Mouse (Mus musculus) ES-Bruce4 (cell line): ENCODE results near the gene Dbn1.

Experiments
- CTCF ChIP-seq: IDR thresholded peaks from one replicate; pipeline ENCODE4 v1.8.1; 2011; ENCODE audit warnings: low read depth, low read length
- EP300 ChIP-seq: IDR thresholded peaks from 2 replicates; pipeline ENCODE4 v1.6.1; 2011; ENCODE audit warnings: low read depth, low read length; ENCODE audit not compliant: insufficient read depth
- POLR2A ChIP-seq: IDR thresholded peaks from one replicate; pipeline ENCODE4 v1.8.1; 2011; ENCODE audit warnings: low read length; ENCODE audit not compliant: insufficient read depth

DNA sequence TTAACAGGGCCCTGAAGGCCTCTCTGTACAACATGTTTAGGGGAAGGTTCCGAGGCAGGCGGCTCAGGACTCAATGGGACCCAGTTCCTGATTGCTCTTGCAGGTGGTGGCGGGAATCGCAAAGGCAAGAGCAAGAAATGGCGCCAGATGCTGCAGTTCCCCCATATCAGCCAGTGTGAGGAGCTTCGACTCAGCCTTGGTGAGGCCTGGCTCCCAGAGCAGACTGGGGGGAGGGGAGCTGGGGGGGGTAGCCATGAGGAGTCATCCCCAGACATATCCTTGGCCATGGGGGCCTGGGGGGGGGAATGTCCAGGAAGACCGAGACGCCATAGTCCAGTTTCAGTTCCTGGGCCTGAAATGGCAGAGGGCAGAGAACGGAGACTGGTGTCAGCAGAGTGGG lies 38.7 kb downstream of the Dbn1 start:
- no peak for TF ChIP-seq CTCF
- no peak for TF ChIP-seq POLR2A
- TF ChIP-seq EP300, result no peak
